Mouse (Mus musculus): Measurements from ENCODE around the gene Zfp444.

The Zfp444 gene

DNA sequence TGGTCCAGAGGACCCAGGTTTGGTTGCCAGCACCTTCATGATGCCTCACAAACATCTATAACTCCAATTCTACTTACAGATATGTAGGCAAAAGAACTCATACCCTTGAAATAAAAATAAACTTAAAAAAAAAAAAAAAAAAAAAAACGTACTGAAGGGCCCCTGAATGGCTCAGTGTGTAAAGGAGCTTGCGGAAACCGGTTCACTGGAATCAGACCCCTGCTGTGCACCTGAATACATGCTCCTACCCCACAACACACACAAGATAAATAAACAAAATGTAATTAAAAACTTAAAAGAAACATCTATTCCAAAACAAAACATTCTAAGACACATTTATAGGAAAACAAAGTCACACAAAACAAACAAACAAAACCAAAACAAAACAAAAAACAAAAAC is 48.1 kb downstream of the Zfp444 start:
- DNase-seq, result no peak

DNA sequence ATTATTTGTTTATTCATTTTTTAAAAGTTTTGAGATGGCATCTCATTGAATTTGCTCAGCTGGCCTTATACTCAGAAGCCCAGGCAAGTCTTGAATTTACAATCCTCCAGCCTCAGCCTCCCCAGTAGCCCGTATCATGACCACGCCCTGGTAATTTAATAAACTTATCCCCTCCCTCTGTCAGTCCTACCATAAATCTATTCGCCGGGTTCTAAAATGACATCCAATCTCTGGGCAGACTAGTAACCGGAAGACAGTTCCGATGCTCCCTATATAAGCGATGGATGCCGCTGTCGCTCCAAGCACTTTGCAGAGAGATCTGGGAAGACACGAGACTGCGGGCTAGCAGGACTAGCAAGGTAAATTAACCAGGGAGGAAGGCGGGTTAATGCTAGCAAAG is 50.0 kb downstream of the Zfp444 start, which contains the start of gene Zscan5b:
Zscan5b (plus strand) TSS at position 301 of the 400 bp plus-strand sequence.
- no peak for DNase-seq

DNA sequence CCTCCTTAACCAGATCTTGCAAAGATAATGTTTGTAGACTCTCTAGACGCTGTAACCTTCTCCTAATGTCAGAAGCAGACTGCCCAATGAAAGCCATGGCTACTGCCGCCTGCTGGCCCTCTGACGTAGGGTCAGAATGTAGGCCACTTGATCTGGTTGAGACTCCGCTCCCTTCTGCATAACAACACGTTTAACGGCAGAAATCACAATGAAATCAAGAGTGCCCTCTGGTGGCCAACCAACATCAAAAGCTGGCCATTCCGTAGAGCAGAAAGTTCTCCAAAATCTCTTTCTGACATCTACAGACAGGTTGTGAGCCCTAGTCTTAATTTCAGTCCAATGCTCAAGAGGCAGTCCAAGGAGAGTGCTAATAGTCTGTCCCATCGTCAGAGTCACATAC is 56.5 kb downstream of the Zfp444 start:
- DNase-seq, result peak; percentile 27 to 55

DNA sequence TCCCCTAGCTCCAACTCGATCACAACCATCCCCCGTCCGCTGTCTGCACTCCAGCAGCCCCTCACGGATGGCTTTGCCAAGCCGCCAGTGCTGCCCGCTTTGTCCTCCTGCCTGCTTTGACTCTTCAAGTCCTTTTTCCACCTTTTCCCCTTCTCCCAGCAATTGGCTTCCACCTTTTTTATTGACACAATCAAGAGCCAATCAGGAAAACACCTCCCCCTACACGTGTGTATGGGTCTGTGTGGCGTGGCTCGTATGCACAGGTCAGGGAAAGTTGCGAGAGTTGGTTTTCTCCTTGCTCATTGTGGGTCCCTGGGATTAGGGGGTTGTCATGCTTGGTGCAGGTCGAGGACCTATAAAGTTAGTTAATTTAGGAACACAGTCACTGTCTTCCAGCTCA is 67.8 kb downstream of the Zfp444 start:
- peak; percentile 10 to 20 for DNase-seq

DNA sequence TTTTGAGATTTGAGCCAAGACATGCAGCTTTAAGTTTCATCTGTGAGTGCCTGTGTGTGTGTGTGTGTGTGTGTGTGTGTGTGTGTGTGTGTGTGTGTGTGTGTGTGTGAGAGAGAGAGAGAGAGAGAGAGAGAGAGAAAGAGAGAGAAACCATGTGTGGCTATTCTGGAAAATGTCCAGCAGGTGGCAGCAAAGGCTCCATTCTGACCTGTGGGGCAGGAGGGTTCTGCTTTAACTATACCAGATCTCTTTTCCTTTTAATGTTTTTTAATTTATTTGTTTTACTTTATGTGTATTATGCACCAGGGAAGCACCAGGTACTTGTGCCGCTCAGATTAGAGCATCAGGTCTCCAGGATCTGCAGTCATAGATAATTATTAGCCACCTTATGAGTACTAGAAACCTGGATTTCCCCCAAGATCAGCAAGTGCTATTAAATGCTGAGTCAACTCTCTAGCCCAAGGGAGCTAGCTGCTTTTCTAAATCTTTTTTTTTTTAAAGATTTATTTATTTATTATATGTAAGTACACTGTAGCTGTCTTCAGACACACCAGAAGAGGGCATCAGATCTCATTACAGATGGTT is 68.9 kb downstream of the Zfp444 start:
- peak; percentile 28 to 44 for DNase-seq

Data from kidney, adult 8-10 months (tissue).